Mouse (Mus musculus): Measurements from ENCODE around the gene Tsc22d2. TPM values are rescaled to one million over a fixed set of nuclear protein-coding genes. Genes with fewer than 3 reads are reported as not detected.

The Tsc22d2 gene
- total and polyA plus RNA-seq, 2 experiments: 6.7 to 7.7 TPM

DNA sequence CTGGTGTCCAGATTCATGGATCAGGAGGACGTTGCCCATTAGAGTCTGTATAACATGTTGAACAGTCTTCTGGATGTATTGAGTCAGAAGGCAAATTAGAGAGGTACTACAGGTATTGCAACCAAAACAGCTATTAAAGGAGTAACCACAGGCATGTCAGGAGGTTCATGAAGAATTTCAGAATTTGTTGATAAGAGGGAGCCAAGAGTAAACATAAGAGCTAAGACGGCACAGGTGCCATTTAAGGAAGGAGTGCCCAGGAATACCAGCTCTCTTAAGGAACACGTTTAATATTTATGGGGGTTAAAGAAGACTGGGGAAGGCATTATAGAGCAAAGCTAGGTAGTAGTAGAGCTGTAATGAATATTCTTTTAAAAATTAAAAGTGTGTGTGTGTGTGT is 98.2 kb downstream of the Tsc22d2 start:
- no peak overlapping the region for H3K27ac ChIP-seq (replicated peaks; ENCODE audit: insufficient read depth, low read depth, low read length)
- peaks cover 5% of the 10 kb centered on the region; the same call in 1 of the 2 replicates for H3K4me1 ChIP-seq (ENCODE audit: control insufficient read depth, insufficient read depth, low read length)
- no peak for DNase-seq (ENCODE audit: extremely low read depth, low read depth, low spot score)
- no peaks in the 10 kb centered on the region for H3K27me3 ChIP-seq (ENCODE audit: control insufficient read depth, insufficient read depth, low read length)
- no peaks in the 10 kb centered on the region for H3K79me2 ChIP-seq (ENCODE audit: control insufficient read depth, insufficient read depth, low read length)
- H3K4me3 ChIP-seq (ENCODE audit: insufficient read depth, low read depth, low read length): no peak overlapping the region
- TF ChIP-seq POLR2A (IDR thresholded peaks at IDR 0.05; ENCODE audit: extremely low read depth, insufficient read depth, low read length) (no peak), CTCF (IDR thresholded peaks at IDR 0.05; ENCODE audit: low read depth, low read length) (no peak)
- no peak overlapping the region for H3K9ac ChIP-seq (ENCODE audit: low read depth, low read length)
- H3K36me3 ChIP-seq (ENCODE audit: control insufficient read depth, insufficient read depth, low read length): no peaks in the 10 kb centered on the region
- 73% methylated on average over 3 of the region's 3 CpGs for WGBS

DNA sequence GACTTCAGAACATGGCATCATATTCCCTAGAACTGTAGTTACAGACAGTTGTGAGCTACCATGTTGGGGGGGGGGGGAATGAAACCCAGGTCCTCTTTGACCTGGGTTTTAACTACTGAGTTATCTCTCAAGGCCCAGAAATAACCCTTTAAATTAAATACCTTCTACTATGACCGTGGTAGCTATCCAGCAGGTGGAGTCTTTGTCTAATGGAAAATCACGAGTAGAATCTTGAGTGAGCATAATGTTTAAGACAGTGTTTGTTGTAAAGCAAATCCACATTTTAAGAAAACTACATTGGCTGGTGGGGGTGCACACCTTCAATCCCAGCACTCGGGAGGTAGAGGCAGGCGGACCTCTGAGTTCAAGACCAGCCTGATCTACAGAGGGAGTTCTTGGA is 99.0 kb downstream of the Tsc22d2 start:
- TF ChIP-seq CTCF (IDR thresholded peaks at IDR 0.05; ENCODE audit: low read depth, low read length) (no peak), POLR2A (IDR thresholded peaks at IDR 0.05; ENCODE audit: extremely low read depth, insufficient read depth, low read length) (no peak)
- WGBS: 82% methylated on average over 4 of the region's 4 CpGs
- no peak for DNase-seq (ENCODE audit: extremely low read depth, low read depth, low spot score)
- H3K4me1 ChIP-seq (ENCODE audit: control insufficient read depth, insufficient read depth, low read length): peaks cover 4% of the 10 kb centered on the region; the same call in 1 of the 2 replicates
- H3K9ac ChIP-seq (ENCODE audit: low read depth, low read length): no peak overlapping the region
- no peaks in the 10 kb centered on the region for H3K36me3 ChIP-seq (ENCODE audit: control insufficient read depth, insufficient read depth, low read length)
- no peaks in the 10 kb centered on the region for H3K27me3 ChIP-seq (ENCODE audit: control insufficient read depth, insufficient read depth, low read length)
- no peaks in the 10 kb centered on the region for H3K79me2 ChIP-seq (ENCODE audit: control insufficient read depth, insufficient read depth, low read length)
- H3K4me3 ChIP-seq (ENCODE audit: insufficient read depth, low read depth, low read length): no peak overlapping the region
- H3K27ac ChIP-seq (replicated peaks; ENCODE audit: insufficient read depth, low read depth, low read length): no peak overlapping the region

- Histone ChIP-seq H3K36me3 (ENCODE audit: control insufficient read depth, insufficient read depth, low read length) (peaks cover 3% of the 10 kb centered on the region; the same call in 1 of the 2 replicates), H3K4me3 (ENCODE audit: insufficient read depth, low read depth, low read length) (no peak overlapping the region), H3K27ac (replicated peaks; ENCODE audit: insufficient read depth, low read depth, low read length) (no peak overlapping the region), H3K27me3 (ENCODE audit: control insufficient read depth, insufficient read depth, low read length) (no peaks in the 10 kb centered on the region), H3K79me2 (ENCODE audit: control insufficient read depth, insufficient read depth, low read length) (no peaks in the 10 kb centered on the region), H3K4me1 (ENCODE audit: control insufficient read depth, insufficient read depth, low read length) (no peaks in the 10 kb centered on the region; the same call in 1 of the 2 replicates), H3K9ac (ENCODE audit: low read depth, low read length) (no peak overlapping the region)
- WGBS: 68% methylated on average over 1 of the region's 1 CpGs
- DNase-seq (ENCODE audit: extremely low read depth, low read depth, low spot score): no peak
- TF ChIP-seq CTCF (IDR thresholded peaks at IDR 0.05; ENCODE audit: low read depth, low read length) (no peak), POLR2A (IDR thresholded peaks at IDR 0.05; ENCODE audit: extremely low read depth, insufficient read depth, low read length) (no peak)
These were observed 101.6 kb downstream of the Tsc22d2 start for GRCm38 (mm10) chr3:58515947-58516601.

Other genes with a start within 250 kb of the Tsc22d2 start
- 52.5 and 66.7 TPM in 2 replicates for gene Eif2a, start 111.1 kb downstream of the Tsc22d2 start, total RNA-seq (2014; rRNA removed)
- gene Eif2a, start 111.1 kb downstream of the Tsc22d2 start, polyA plus RNA-seq (2012; rRNA removed): 5.4 and 5.7 TPM in 2 replicates
- gene Serp1, start 111.2 kb downstream of the Tsc22d2 start, total RNA-seq (2014; rRNA removed): 165 and 177 TPM in 2 replicates
- gene Serp1, start 111.2 kb downstream of the Tsc22d2 start, polyA plus RNA-seq (2012; rRNA removed): 45.5 and 54.5 TPM in 2 replicates
- 145 and 147 TPM in 2 replicates for gene Selenot, start 161.9 kb downstream of the Tsc22d2 start, total RNA-seq (2014; rRNA removed)
- 41.5 and 46.8 TPM in 2 replicates for gene Selenot, start 161.9 kb downstream of the Tsc22d2 start, polyA plus RNA-seq (2012; rRNA removed)
- not detected in 2 replicates for gene Erich6, start 222.5 kb downstream of the Tsc22d2 start, total RNA-seq (2014; rRNA removed)
- gene Erich6, start 222.5 kb downstream of the Tsc22d2 start, polyA plus RNA-seq (2012; rRNA removed): not detected in 2 replicates

Measured in liver, adult 2 months (tissue).